Mouse (Mus musculus): ENCODE measurements at regions not wholly inside any gene's neighbourhood (a gene's known extent, or its start where the extent isn't known, plus 50 kb on each side); places are given as distances from the start of the nearest gene placed in this dataset.

- TF ChIP-seq CTCF (IDR thresholded peaks at IDR 0.05; ENCODE audit: extremely low read depth, insufficient read depth, low read length): no peak
- no peak for TF ChIP-seq POLR2A (IDR thresholded peaks at IDR 0.05; ENCODE audit: extremely low read depth, insufficient read depth, low read length)
These were observed 102.4 kb downstream of the Rchy1 start for GRCm38 (mm10) chr5:91860489-91860888.

Measured in cortical plate, adult 2 months (tissue).